Mouse (Mus musculus): ENCODE data around the gene 1700125H20Rik.
"Not testable (repeated sequence)": the region's sequence is repeated elsewhere in the genome, so short reads cannot be mapped to it uniquely, and the experiment has no call there.

The 1700125H20Rik gene

DNA sequence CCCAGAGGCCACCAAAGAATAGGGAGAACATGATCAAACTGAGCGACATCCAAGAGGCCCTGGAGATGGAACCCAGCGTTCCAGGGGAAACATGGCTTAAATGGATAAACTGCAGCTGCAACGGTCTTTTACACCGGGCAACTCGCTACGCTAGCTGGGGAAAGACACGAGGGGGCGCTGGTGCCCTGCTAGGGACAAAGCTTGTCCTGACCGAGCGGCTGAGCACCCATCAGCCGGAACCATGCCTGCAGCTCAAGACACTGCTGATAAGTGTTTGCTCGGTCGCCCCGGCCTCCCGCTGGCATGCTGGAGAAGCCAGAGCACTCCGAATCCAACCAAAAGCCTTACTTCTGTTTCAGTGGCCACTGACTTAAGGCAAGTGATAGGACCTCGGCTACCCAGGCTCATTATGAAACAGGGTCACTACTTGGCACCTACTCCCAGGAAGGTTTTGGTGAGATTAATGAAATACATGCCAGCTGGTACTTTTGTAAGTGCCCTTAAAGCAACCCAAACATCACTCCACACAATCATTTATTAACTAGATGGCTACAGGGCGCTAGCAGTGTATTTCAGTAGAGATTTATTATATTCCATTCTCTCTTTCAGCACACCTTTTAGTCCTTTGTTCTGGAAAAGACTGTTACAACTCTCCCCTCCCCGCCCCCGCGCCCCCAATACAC, at the start of gene 1700125H20Rik:
Gene 1700125H20Rik, plus strand, starts transcription at position 347 of the 683 bp plus-strand sequence.
- DNase-seq (ENCODE audit: extremely low spot score, low spot score), result peak; percentile 90

DNA sequence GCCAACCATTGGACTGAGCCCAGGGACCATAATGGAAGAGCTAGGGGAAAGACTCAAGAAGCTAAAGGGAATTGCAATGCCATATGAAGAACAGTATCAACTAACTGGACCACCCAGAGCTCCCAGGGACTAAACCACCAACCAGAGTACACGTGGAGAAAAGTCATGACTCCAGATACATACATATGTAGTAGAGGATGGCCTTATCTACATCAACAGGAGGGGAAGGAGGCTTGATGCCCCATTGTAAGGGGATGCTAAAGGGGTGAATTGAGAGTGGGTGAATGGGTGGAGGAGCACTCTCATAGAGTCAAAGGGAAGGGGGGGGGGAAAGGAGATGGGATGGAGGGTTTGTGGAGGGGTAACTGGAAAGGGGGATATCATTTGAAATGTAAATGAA, 48.1 kb upstream of the 1700125H20Rik start:
- no peak for DNase-seq (ENCODE audit: extremely low spot score, low spot score)

DNA sequence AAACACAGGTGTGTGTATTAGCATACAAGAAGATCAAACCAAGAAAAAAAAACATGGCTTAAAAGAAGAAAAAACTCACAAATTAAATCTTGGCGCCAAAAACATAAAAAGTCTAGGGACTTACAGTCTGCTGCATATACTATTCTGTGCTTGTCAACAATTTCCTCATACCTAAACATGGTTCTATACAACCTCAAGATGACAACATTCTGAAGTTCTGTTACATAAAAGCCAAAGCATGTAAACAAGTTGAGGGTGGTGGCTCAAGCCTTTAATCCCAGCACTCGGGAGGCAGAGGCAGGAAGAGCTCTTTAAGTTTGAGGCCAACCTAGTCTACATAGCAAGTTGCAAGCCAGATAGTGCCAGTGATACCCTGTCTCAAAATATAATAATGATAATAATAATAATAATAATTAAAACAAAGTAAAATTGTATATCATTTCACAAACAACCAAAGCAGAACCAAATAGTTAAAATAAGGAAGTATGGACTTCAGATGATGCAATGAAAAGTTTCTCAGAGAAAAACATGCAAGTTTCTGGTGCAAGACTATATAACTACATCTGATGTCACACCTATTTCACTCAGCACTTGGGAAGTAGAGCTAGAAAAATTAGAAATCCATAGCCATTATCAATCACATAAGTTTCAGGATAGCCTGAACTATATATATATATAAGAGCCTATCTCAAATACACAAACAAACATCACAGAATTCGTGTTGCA, 46.8 kb upstream of the 1700125H20Rik start:
- no peak for DNase-seq (ENCODE audit: extremely low spot score, low spot score)

GRCm38 (mm10) chr11:85126257-85127102, 43.7 kb upstream of the 1700125H20Rik start:
- no peak for DNase-seq (ENCODE audit: extremely low spot score, low spot score)

- no peak for DNase-seq (ENCODE audit: extremely low spot score, low spot score)
These were observed 41.3 kb upstream of the 1700125H20Rik start for GRCm38 (mm10) chr11:85128883-85129282.

DNA sequence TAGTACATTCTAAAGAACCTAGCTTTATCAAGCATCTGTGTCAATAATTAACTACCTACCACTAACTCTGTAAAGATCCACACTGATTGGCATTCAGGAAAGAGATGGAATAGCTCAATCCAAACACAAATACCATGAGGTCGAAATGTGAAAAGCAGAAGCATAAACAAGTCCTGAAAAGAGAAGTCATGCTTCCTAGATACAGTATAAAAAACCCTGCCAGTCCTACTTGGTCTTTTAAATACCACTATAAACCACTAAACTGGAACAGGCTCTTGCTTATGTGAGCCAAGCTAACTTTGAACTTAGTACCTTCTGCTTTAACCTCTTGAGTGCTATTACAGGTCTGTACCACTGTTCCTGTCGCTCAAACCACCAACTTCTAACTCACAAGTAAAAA, 38.7 kb upstream of the 1700125H20Rik start:
- no peak for DNase-seq (ENCODE audit: extremely low spot score, low spot score)

DNA sequence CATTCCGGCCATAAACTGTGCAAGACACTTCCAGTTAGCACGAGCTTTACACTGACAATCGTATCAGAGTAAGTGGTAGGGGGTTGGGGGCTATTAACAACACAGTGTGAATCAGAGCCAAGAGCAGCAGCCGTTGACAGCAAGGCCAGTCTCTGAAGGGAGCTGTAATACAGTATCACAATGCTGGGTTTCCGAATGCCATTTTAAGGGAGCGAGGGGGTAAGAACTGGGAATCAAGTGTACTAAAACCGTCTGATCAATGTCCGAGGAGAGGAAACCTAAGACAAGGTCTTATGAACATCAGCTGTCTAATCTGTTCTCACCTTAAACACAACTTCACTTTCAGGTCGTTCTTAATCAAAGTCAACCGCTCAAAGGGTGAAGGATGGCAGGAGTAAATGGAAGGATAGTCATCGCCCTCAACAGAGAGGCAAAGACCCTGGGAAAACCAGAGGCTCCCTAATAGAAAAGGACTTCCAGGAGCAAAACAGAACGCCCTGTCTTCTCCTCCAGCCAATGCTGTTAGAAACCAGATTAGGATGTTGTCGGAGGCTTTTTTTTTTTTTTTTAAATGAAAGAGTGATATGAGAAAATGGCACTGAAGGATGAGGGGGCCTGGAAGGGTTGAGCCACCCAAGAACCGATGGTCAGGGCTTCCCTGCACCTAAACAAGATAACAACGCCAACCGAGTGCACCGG, 31.3 kb upstream of the 1700125H20Rik start:
- DNase-seq (ENCODE audit: extremely low spot score, low spot score), result peak; percentile 28

DNA sequence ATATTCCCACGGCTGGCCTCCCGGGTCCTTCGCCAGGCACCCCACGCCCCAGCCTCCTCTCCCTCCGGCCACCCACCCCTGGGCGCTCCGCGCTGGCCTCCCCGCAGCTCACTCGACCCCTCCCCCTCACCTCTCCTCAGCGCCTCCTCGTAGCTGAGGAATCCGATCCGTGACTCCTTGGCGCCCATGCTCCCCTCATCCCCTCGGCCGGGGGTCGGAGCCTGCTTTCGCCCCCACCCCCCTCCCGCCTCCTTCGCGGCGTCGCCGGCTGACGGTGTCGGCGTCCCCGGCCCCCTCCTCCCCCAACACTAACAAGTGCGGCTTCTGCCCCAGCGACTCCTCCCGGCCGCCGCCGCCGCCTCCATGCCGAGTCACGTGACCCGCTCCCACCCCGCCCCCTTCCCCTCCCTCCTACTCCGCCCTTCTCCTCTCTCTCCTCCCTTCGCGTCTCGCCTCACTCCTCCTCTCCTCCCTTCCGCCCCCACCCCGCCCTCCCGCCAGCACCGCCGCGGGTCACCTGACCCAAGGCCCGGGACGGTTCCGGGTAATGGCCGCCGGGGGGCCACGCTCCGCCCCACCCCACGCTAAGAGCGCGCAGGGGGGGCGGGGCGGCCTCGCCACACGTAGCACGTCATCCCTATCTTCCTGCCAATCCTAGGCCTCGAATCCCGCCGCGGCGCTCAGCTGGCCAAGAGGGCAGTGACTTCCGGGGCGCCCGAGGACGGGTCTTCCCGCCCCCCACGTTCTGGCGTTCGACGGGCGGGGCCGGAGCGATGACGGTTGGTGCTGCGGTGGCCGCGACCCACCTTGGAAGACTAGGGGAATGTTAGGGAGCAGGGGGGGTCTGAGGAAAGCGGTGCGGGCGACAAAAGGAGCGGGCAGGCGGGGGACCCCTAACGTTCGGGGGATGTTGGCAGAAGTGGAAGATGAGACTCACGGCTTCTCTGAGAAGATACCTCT, 30.3 kb upstream of the 1700125H20Rik start, which contains the start of gene Usp32:
Gene Usp32, minus strand, starts transcription at position 581 of the 960 bp plus-strand sequence.
- DNase-seq (ENCODE audit: extremely low spot score, low spot score), result peak; percentile 98

- DNase-seq (ENCODE audit: extremely low spot score, low spot score), result no peak
These were observed 17.8 kb upstream of the 1700125H20Rik start for GRCm38 (mm10) chr11:85152256-85152930.

DNA sequence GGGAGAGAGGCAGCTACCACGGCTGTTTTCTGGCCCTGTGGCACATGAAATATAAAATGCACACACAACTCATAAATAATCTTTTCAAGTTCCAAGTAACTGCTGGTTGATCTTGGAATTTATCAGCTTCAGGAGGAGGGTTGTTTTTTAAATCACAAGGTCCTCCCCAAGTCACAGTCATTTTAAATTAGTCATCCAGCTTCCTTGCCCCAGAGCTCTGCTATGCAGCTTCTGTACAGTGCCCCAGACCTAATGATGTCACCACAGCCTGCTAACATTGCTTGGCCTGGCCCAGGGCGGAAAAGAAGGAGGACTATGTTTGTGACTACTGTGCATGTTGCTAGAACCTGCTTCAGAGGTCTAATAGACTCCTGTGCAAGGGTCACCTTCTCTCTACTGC, 12.9 kb upstream of the 1700125H20Rik start:
- DNase-seq (ENCODE audit: extremely low spot score, low spot score), result no peak

- not testable (repeated sequence) for DNase-seq (ENCODE audit: extremely low spot score, low spot score)
These were observed 7.2 kb upstream of the 1700125H20Rik start for GRCm38 (mm10) chr11:85163014-85163413.

DNA sequence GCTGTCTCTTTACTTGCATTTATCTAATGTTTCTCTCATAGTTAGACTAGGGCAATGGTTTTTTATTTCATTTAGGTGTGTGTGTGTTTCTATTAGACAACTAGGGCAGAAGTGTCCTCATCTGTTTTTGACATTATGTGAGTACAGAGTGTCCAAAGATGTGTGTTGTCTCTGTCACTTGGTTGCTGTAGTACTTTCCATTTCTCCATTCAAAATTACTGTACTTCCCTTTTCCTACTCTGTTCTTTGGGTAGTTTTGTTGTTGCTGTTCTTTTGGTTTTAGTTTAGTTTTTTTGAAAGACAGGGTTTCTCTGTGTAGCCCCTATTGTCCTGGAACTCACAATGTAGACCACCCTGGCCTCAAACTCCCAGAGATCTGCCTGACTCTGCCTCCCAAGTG, 5.8 kb upstream of the 1700125H20Rik start:
- DNase-seq (ENCODE audit: extremely low spot score, low spot score), result no peak

DNA sequence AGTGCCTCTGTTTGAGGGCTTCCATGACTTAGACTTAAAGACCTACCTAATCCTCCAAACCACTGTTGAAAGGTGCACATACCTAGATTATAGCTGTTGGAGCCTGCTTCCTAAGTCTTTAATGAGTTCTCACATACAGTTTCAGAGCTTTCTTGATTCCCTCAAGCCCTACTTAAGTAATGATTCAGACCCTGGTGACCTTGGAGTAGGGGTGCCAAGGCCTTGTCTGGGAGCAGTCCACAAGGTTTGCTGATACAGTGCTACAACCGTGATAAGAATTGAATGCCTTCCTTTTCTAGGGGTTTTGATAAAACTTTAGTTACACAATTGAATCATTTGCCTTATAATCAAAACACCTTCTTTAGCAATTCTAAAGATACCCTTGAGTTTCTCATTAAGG, 2.7 kb upstream of the 1700125H20Rik start:
- no peak for DNase-seq (ENCODE audit: extremely low spot score, low spot score)

- no peak for DNase-seq (ENCODE audit: extremely low spot score, low spot score)
These were observed 629 bp downstream of the 1700125H20Rik start for GRCm38 (mm10) chr11:85170833-85171232.

DNA sequence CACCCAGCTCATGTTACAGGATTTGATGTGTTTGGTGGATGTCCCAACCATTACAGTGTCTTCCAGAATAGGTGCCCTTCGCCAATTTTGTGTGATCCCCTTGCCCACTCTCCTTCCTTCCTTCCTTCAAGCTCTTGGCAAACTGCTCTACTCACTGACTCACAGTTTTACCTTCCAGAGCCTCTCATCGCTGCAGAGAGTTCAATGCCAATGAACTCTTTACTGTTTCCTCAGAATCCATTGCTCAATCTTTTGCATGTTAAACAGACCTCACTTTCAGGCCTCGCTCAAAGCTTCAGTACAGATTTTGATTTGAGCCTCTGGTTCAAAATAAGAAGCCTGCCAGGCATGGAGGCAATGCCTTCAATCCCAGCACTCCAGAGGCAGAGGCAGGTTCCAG, 5.7 kb downstream of the 1700125H20Rik start:
- no peak for DNase-seq (ENCODE audit: extremely low spot score, low spot score)

DNA sequence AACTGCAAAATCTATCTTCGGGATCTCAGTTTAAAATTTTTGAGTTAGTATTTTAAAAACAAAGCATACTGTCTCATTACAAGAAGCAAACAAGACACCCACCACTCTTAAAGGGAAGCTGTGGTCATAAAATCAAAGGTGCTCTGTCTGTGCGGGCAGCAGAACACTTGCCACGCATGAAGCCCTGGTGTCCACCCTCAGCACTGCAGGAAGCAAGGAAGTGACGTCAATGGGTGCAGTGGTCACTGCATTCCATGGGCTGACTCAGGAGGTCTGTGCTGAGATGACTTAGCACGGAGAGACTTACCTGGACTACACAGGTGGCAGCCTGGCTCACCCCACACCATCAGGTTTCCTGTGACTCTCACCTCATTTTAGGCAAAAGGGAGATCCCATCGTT, 7.6 kb downstream of the 1700125H20Rik start:
- no peak for DNase-seq (ENCODE audit: extremely low spot score, low spot score)

- DNase-seq (ENCODE audit: extremely low spot score, low spot score), result no peak
These were observed 8.2 kb downstream of the 1700125H20Rik start for GRCm38 (mm10) chr11:85178413-85178812.

DNA sequence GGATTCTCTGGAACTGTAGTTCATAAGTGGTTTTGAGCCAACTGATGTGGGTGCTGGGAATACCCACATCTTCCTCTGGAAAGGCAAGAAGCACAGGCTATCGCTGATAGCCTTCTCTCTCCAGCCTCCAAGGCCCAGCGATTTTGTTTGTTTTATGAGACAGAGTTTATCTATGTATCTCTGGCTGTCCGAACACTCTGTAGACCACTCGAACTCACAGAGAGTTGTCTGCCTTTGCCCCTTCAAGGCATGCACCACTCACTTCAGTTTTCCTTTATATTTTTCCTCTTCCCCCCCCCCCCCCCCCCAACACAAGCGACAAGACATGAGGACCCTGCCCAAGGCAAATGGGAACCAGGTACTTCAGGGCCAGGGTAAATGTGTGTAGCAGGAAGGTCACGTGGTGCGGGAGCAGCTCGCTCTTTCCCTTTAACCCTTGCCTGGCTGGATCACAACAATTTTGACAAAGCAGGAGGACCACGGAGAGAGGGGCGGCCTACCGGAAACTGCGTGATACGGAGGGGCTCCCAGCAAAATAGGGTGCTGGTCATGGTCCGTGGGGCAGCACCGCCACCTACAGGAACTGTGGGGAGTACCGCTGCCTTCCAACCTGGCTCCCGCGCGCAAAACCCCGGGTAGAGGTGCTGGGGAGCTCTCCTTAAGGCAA, 12.5 kb downstream of the 1700125H20Rik start:
- DNase-seq (ENCODE audit: extremely low spot score, low spot score), result peak; percentile 87

- DNase-seq (ENCODE audit: extremely low spot score, low spot score), result no peak
These were observed 13.1 kb downstream of the 1700125H20Rik start for GRCm38 (mm10) chr11:85183284-85183779.

Data from neural tube, embryonic 10.5 days (tissue).